Mouse (Mus musculus) ES-E14 (cell line): ENCODE results near the gene Pard6b. TPM values are rescaled to one million over a fixed set of nuclear protein-coding genes. Genes with fewer than 3 reads are reported as not detected.

Source experiments
- DNase-seq: peaks from one replicate; pipeline ENCODE4 v3.0.0-alpha.2; 2013; ENCODE audit warnings: low read depth, low spot score
- H3K27ac ChIP-seq: 2 replicates; pipeline ENCODE4 v1.5.1; 2012; ENCODE audit warnings: low read depth, mild to moderate bottlenecking, low read length, moderate library complexity, mixed read lengths; ENCODE audit not compliant: poor library complexity, insufficient read depth, severe bottlenecking
- H3K36me3 ChIP-seq: 2 replicates; pipeline ENCODE4 v1.6.1; 2012; ENCODE audit warnings: mild to moderate bottlenecking, low read length, moderate library complexity, mixed read lengths; ENCODE audit not compliant: control insufficient read depth, poor library complexity, insufficient read depth, severe bottlenecking
- H3K4me1 ChIP-seq, 2 experiments: fragments of 150-350 bp in 1 of 2; sonication (generic) in 1 of 2; 2 replicates each; pipeline ENCODE4 v1.6.1; 2012; ENCODE audit warnings: low read length in 2 of 2, mild to moderate bottlenecking in 1 of 2, mixed read lengths in 1 of 2; ENCODE audit not compliant: control insufficient read depth in 2 of 2, insufficient read depth in 2 of 2, poor library complexity in 1 of 2
- H3K4me3 ChIP-seq, 2 experiments: fragments of 150-350 bp in 1 of 2; sonication (generic) in 1 of 2; 2 replicates each; pipeline ENCODE4 v1.5.1; 2012; ENCODE audit warnings: low read length in 2 of 2, low read depth in 1 of 2, mild to moderate bottlenecking in 1 of 2, mixed read lengths in 1 of 2; ENCODE audit not compliant: insufficient read depth in 1 of 2, poor library complexity in 1 of 2, severe bottlenecking in 1 of 2
- H3K9ac ChIP-seq: 2 replicates; pipeline ENCODE4 v1.6.1; 2012; ENCODE audit warnings: low read depth, mild to moderate bottlenecking, low read length, mixed read lengths; ENCODE audit not compliant: poor library complexity, insufficient read depth, severe bottlenecking
- H3K9me3 ChIP-seq: fragments of 150-350 bp; sonication (generic); 2 replicates; pipeline ENCODE4 v1.6.1; 2012; ENCODE audit warnings: low read depth, mild to moderate bottlenecking, low read length; ENCODE audit not compliant: control insufficient read depth, insufficient read depth
- CHD2 ChIP-seq: IDR thresholded peaks from 2 replicates; pipeline ENCODE4 v1.6.1; 2014; ENCODE audit warnings: mild to moderate bottlenecking, low read depth, low read length, inconsistent platforms
- HCFC1 ChIP-seq: IDR thresholded peaks from 2 replicates; pipeline ENCODE4 v1.6.1; 2012; ENCODE audit warnings: low read length, inconsistent platforms, borderline replicate concordance; ENCODE audit not compliant: insufficient read depth
- MAFK ChIP-seq: IDR thresholded peaks from 2 replicates; pipeline ENCODE4 v1.6.1; 2014; ENCODE audit warnings: mild to moderate bottlenecking, low read depth, low read length, inconsistent platforms; ENCODE audit not compliant: insufficient read depth
- ZC3H11A ChIP-seq: IDR thresholded peaks from 2 replicates; pipeline ENCODE4 v1.6.1; 2012; ENCODE audit warnings: low read depth, mild to moderate bottlenecking, inconsistent platforms, low read length, borderline replicate concordance
- ZNF384 ChIP-seq: IDR thresholded peaks from 2 replicates; pipeline ENCODE4 v1.6.1; 2012; ENCODE audit warnings: low read depth, low read length, inconsistent platforms
- in situ Hi-C, 2 experiments: fragments of 600-800 bp; cut with MboI; formaldehyde crosslinking; loops; one replicate each; pipeline ENCODE4 v1.15.1; 2025; ENCODE audit warnings: low sequenced_read_pairs in 2 of 2, inconsistent platforms in 1 of 2; ENCODE audit not compliant: unreplicated experiment in 2 of 2
- total RNA-seq: library from RNA; depleted of rRNA; stranded (reverse); fragments of 300-350 nt; gene quantifications from 2 replicates; pipeline ENCODE4 v1.2.3, GENCODE M21; 2012

Pard6b gene
- total RNA-seq, 1 experiment: 15.3 TPM

- no peak overlapping the region for H3K9ac ChIP-seq
- TF ChIP-seq ZNF384: no peak
- TF ChIP-seq HCFC1: no peak
- TF ChIP-seq MAFK: no peak
- no peak for TF ChIP-seq ZC3H11A
- TF ChIP-seq CHD2: no peak
- H3K27ac ChIP-seq: no peak overlapping the region
- no peak overlapping the region for H3K4me3 ChIP-seq
- no peaks in the 10 kb centered on the region for H3K9me3 ChIP-seq
- peaks cover 0 to 14% of the 10 kb centered on the region in 2 experiments; a peak in 1 of 4 replicates for H3K4me1 ChIP-seq
- in situ Hi-C loops: no loop called here
- no peak for DNase-seq
- H3K36me3 ChIP-seq: no peaks in the 10 kb centered on the region
Observed at GRCm38 (mm10) chr2:168045771-168046170, 35.0 kb upstream of the Pard6b start.

DNA sequence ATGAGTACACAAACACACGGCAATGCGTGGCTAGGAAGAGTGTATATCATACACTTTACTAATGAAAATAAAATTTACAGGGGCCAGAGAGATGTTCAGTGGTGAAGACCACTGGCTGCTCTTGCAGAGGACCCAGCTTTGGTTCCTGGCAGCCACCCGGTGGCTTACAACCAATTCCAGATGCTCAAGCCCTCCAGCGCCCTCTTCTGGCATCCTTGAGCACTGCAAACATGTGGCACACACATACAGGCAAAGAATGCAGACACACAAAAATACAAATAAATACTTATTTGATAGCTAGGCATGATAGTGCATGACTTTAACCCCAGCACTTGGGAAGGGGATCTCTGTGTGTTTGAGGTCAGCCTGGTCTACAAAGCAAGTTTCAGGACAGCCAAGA is 34.3 kb upstream of the Pard6b start:
- DNase-seq: peak; percentile 62
- H3K9ac ChIP-seq: no peak overlapping the region
- H3K27ac ChIP-seq: no peak overlapping the region
- TF ChIP-seq CHD2 (no peak), MAFK (no peak), HCFC1 (no peak), ZC3H11A (no peak), ZNF384 (no peak)
- no peaks in the 10 kb centered on the region for H3K36me3 ChIP-seq
- in situ Hi-C loops: no loop called here
- H3K9me3 ChIP-seq: no peaks in the 10 kb centered on the region
- H3K4me1 ChIP-seq: peaks cover 0 to 14% of the 10 kb centered on the region in 2 experiments; a peak in 1 of 4 replicates
- H3K4me3 ChIP-seq: no peak overlapping the region

- H3K4me1 ChIP-seq: peaks cover 0 to 14% of the 10 kb centered on the region in 2 experiments; a peak in 1 of 4 replicates
- DNase-seq: no peak
- no peaks in the 10 kb centered on the region for H3K9me3 ChIP-seq
- no peaks in the 10 kb centered on the region for H3K36me3 ChIP-seq
- no peak overlapping the region; a peak in 1 of 4 replicates for H3K4me3 ChIP-seq
- no peak overlapping the region for H3K9ac ChIP-seq
- no peak overlapping the region for H3K27ac ChIP-seq
- in situ Hi-C loops: no loop called here
- TF ChIP-seq ZC3H11A: no peak
- TF ChIP-seq HCFC1: no peak
- TF ChIP-seq CHD2: no peak
- TF ChIP-seq ZNF384: no peak
- TF ChIP-seq MAFK: no peak
Observed at GRCm38 (mm10) chr2:168049002-168049635, 31.7 kb upstream of the Pard6b start.

DNA sequence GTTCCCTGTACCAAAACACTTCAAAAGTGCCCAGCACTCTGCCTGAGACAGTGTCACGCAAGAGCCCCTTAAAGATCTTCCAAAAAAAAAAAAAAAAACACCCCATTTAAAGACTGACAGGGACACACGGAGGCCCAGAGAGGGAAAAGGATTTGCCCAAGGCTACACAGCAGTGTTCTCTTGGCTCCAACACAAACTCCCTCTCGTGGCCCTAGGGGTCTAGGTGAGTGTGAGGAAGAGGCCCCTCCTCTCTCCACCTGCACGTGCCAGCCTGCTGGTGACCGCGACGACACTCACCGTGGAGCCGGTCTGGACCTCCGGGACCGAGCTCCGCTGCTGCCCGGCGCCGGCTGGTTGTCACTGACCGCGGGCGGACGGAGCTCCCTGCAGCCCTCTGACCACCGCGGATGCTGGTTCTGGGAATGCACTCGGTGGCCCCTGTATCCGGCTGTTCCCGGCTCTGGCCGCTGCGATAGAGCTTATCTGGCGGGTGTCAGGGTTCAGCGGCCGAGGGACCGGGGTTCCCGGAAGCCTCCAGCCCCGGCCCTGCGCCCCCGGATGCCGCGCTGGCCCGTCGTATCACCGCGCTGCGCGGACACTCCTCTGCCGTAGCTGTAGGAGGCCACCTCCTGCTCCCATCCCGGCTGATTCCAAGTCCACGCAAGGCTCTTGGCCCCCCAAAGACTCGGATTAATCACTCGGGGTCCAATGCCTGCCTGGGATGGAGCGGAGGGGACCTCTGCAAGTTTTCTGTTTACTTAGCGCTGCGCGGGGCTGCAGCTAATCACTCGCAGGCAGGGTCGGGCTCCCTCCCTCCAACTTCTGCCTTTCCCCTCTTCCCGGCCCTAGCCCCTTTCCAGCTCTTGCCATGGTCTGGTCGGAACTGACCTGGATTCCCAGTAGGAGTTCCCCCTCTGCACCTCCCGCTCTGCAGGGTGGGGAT is 30.5 kb upstream of the Pard6b start:
- H3K36me3 ChIP-seq: no peaks in the 10 kb centered on the region
- no peak for TF ChIP-seq MAFK
- no peak for TF ChIP-seq HCFC1
- TF ChIP-seq ZNF384: no peak
- TF ChIP-seq CHD2: no peak
- no peak for TF ChIP-seq ZC3H11A
- in situ Hi-C loops: no loop called here
- no peaks in the 10 kb centered on the region for H3K9me3 ChIP-seq
- peaks cover 0 to 11% of the 10 kb centered on the region in 2 experiments; a peak in 1 of 4 replicates for H3K4me1 ChIP-seq
- no peak overlapping the region for H3K27ac ChIP-seq
- no peak for DNase-seq
- H3K4me3 ChIP-seq: peak overlapping the region; percentile 54 to 73
- peak overlapping the region; percentile 64 for H3K9ac ChIP-seq
